9 mouse cellular contexts compared by ENCODE assay signal in the genomic region with DNA sequence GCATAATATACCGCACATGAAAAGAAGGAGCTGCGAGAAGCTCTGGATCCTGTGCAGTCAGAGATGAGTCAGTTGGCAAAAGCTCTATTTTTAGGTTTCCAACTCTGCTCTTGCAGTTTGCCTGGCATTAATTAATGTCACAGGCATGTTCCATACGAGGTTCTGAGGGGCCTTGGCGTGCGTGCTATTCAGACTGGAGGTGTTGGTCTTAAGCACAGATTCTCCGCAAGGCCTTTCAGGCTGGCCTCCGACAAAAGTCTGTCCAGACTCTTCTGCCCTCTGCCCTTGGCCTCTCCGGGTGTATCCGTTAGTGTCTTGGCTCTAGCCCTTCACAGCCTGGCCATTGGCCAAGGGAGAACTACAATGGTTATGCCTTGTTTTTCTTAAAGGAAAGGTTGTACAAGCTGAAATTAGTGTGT. TPM values are rescaled to one million over a fixed set of nuclear protein-coding genes. Genes with fewer than 3 reads are reported as not detected.
DNase-seq lines count a peak whose midpoint lies in the region; ATAC-seq lines count a peak whose summit lies in the region.
"Had no signal": no experiment of that assay in that cellular context is flagged by ENCODE, and none has a peak within 500 bp of the region (broad histone marks: within the 10 kb centered on the region; RNA-seq: fewer than 3 reads in every experiment).

No protein-coding gene starts in this region.

- H3K4me2 ChIP-seq in hindbrain, embryonic 11.5 days (replicated peaks; ENCODE audit: low read depth, low read length) = no peak overlapping the region
- H3K4me2 ChIP-seq: limb, embryonic 12.5 days had no signal

- no peaks in the 10 kb centered on the region for H3K9me3 ChIP-seq in hindbrain, embryonic 11.5 days (ENCODE audit: control insufficient read depth, low read length)
- H3K9me3 ChIP-seq: limb, embryonic 12.5 days had no signal

- no peak overlapping the region for H3K27ac ChIP-seq in hindbrain, embryonic 11.5 days (ENCODE audit: low read depth, low read length)
- H3K27ac ChIP-seq: limb, embryonic 12.5 days had no signal

- ATAC-seq in hindbrain, embryonic 11.5 days (ENCODE audit: low FRiP score) = no peak

- H3K36me3 ChIP-seq in hindbrain, embryonic 11.5 days (ENCODE audit: control insufficient read depth, insufficient read depth, low read length) = no peaks in the 10 kb centered on the region
- H3K36me3 ChIP-seq: limb, embryonic 12.5 days had no signal

- no peaks in the 10 kb centered on the region for H3K4me1 ChIP-seq in hindbrain, embryonic 11.5 days (replicated peaks; ENCODE audit: control insufficient read depth, insufficient read depth, low read length)

- no peaks in the 10 kb centered on the region for H3K27me3 ChIP-seq in hindbrain, embryonic 11.5 days (ENCODE audit: control insufficient read depth, insufficient read depth, low read length)
- H3K27me3 ChIP-seq: limb, embryonic 12.5 days had no signal

- peak; percentile 33 for DNase-seq in ovary, adult 18-20 months (ENCODE audit: low spot score)
- DNase-seq in ovary, postnatal 10 days (ENCODE audit: low spot score) = no peak
- DNase-seq in frontal cortex, postnatal 14 days (ENCODE audit: low spot score in 2 of 2) = peak; percentile 16 to 21
- DNase-seq in kidney, postnatal 14 days = peak; percentile 69
- DNase-seq in ovary, postnatal 14 days (ENCODE audit: low spot score) = peak; percentile 12
- DNase-seq in thymus, postnatal 4 days = no peak
- no peak for DNase-seq in hindbrain, embryonic 11.5 days (ENCODE audit: low spot score)
- no peak for DNase-seq in embryo, embryonic 10 days (ENCODE audit: low spot score)

- 87% methylated on average over 9 of the region's 9 CpGs for WGBS in hindbrain, embryonic 11.5 days

- H3K9ac ChIP-seq in hindbrain, embryonic 11.5 days (ENCODE audit: low read depth, low read length) = no peak overlapping the region
- H3K9ac ChIP-seq: limb, embryonic 12.5 days had no signal

- H3K4me3 ChIP-seq in hindbrain, embryonic 11.5 days (ENCODE audit: low read depth, low read length) = no peak overlapping the region
- H3K4me3 ChIP-seq: limb, embryonic 12.5 days had no signal

RNA-seq across cellular contexts. Expression of a gene that starts 43.5 kb away (rescaled TPM):
- not detected in 2 replicates for polyA plus RNA-seq in hindbrain, embryonic 11.5 days (2014; fragmentation: Nextera tagmentation; extraction: Ambion mirVana)
- polyA plus RNA-seq: limb, embryonic 12.5 days had no signal

Comparison
In these comparisons a context has a peak if more than half of its experiments do, and no peak if none do; other contexts are left out.
1. DNase-seq: peak in ovary, adult 18-20 months (single experiment), frontal cortex, postnatal 14 days (2 of 2), kidney, postnatal 14 days (single experiment) and ovary, postnatal 14 days (single experiment); none in ovary, postnatal 10 days (single experiment), thymus, postnatal 4 days (single experiment), hindbrain, embryonic 11.5 days (single experiment) and embryo, embryonic 10 days (single experiment).